Mouse (Mus musculus) c-Kit-positive CD71-positive TER-119-positive erythroid progenitor cells, embryonic 14.5 days (primary cell): ENCODE measurements around the gene Scly.

Experiments used
- DNase-seq: peaks from one replicate; pipeline ENCODE4 v3.0.0-alpha.2; 2013; ENCODE audit warnings: low spot score

Gene Scly

DNA sequence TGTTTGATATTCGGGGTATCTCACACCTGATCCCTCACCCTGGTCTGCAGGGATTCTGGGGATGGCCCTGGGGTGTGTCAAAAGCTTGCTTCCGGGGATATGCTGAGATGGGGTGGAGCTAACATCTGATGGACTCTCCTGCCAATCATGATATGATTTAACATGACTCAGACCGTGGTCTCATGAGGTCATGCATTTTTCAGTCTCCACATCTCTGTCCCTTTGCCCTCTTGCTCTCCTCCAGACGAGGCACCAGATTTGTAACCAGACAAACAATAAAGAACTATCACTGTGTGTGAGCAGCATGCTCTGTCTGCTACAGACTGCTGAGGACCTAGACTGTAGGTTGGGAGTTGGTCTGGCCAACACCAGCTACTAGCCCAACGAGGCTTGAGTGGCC is 64.0 kb downstream of the Scly start:
- DNase-seq, result no peak

GRCm38 (mm10) chr1:91364822-91365644 is 66.9 kb downstream of the Scly start:
- DNase-seq, result no peak

DNA sequence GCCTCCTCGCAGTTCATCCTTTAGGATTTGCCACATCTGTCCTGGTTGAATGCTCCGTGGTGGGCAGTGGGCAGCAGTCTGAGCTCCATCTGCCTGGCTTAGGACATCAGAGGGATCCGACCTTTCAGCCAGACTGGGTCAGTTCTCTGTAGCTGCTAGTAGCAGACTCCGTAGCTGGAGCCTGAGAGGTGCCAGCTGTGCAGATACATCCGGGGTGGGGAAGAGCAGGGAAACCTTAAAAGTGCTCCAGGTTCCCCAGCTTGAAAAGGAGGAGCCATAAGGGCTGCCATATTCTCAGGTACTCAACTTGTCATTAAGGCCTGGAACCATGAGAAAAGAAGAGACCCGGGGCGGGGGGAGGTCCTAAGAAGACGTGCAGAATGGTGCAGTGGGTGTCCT is 67.7 kb downstream of the Scly start:
- DNase-seq, result no peak

DNA sequence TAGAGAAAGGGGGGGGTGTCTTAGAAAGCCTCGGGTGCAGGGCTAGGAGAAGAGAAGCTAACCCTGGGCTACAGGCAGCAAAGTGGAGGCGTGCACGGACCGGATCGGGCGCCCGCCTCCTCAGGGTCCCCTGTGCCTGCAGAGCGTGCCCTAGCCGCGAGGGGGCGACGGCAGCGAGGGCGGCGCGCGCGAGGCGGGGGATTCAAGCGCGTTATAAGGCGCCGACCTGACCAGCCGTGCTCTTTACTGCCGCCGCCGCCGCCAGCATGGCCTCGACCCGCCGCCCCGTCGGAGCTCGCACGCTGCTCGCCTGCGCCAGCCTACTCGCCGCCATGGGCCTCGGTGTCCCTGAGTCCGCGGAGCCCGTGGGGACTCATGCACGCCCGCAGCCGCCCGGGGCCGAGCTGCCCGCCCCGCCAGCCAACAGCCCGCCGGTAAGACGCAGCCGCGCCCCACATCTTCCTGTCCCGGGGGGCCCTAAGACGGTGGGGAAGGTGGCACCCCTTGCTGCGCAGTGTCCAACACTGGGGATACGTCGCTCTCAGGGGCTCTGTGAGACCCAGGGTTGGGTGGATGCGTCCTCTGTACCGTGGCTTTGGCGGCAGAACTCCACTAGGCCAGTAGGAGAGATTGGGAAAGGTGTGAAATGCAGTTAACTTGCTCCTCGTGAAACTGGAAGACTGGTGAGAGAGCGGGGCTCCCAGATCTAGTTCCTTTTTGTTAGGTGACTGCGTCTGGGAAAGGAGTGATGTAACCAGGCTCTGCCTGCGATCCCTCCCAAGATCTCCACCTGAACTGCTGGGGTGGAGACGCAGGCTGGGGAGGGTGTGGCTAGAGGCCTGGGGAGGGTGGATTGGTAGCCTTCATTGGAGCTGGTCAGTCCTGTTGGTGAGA is 68.3 kb downstream of the Scly start, which contains the start of gene Erfe:
TSS of gene Erfe (plus strand) at position 216 of the 894 bp plus-strand sequence.
- peak; percentile 77 for DNase-seq

- DNase-seq, result no peak
These were observed 69.2 kb downstream of the Scly start for GRCm38 (mm10) chr1:91367295-91367694.

DNA sequence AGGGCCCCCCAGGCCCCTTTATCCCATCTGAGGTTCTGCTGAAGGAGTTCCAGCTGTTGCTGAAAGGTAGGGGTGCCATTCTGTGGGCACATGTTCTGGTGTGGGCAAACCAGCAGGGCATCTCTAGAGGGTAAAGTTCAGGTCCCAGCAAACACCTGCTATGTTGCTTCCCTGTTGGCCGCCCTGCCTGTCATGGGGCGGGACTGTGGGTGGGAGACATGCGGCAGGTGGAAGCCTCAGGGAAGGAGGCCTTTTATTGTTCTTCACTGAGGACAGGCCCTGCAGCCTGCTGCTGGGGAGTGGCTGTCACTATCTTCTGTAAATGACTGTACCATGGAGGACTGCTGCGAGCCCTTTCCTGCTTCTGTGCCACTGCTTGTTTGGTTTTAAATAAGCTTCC is 71.3 kb downstream of the Scly start:
- DNase-seq, result no peak

- DNase-seq, result no peak
These were observed 71.9 kb downstream of the Scly start for GRCm38 (mm10) chr1:91370055-91370454.
